Mouse (Mus musculus): ENCODE data around the gene Sod2. TPM values are rescaled to one million over a fixed set of nuclear protein-coding genes. Genes with fewer than 3 reads are reported as not detected.
"Not testable (repeated sequence)": the region's sequence is repeated elsewhere in the genome, so short reads cannot be mapped to it uniquely, and the experiment has no call there.

Gene Sod2
- polyA plus RNA-seq, 1 experiment from 2014 or later = 108 TPM

DNA sequence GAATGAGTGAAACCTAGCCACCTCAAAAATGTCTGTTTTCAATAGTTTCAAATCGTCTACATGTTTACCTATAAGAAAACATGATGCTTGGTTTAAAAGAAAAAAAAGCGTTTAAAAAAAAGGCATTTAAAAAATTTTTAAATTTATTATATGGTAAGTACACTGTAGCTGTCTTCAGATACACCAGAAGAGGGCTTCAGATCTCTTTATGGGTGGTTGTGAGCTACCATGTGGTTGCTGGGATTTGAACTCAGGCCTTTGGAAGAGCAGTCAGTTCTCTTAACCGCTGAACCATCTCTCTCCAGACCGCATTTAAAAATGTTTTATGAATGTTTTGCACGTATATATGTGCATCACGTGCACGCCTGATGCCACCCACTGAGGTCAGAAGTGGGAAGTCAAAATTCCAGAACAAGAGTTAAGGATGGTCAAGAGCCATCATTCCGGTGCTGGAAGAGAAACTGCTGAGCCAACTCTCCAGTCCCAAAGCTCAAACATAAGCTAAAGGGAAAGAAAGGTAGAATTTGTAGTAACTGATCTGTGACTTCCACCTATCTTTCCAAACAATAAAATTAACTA is 16.0 kb upstream of the Sod2 start:
- Histone ChIP-seq H3K9me3 (replicated peaks; ENCODE audit: control insufficient read depth, low read length) (no peaks in the 10 kb centered on the region), H3K36me3 (ENCODE audit: control insufficient read depth, insufficient read depth) (peaks cover 3% of the 10 kb centered on the region), H3K9ac (ENCODE audit: low read depth, low read length) (peak overlapping the region; percentile 100), H3K27ac (ENCODE audit: low read length) (peak overlapping the region; percentile 100), H3K4me1 (ENCODE audit: control insufficient read depth, low read depth, low read length) (peaks cover 5% of the 10 kb centered on the region), H3K4me3 (ENCODE audit: low read depth, low read length) (peak overlapping the region; percentile 100), H3K4me2 (ENCODE audit: low read depth, low read length) (peak overlapping the region; percentile 63), H3K27me3 (ENCODE audit: control insufficient read depth, insufficient read depth, low read depth, low read length) (no peaks in the 10 kb centered on the region)
- no peak for ATAC-seq (ENCODE audit: low read depth)
- 27% methylated on average over 8 of the region's 8 CpGs for WGBS (ENCODE audit: insufficient replicate concordance)

DNA sequence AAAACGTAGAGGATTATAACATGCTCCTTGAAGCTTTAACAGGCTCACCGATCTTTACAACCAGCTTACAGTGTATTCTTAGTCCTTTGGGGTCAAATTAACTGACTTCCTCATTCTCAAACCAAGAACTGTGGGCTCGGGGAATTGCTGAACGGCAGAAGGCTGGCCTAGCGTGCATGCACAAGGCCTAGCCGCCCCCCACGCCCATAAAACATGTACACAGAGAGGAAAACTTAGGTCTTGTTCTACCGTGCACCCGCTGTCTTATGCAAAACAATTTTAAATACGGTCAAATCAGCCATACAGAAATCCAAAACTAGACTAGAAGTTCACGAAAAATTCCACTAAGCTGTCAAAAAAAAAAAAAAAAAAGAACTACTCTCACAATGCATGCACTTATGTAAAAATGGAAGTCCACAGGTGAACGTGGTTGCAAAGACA is 15.4 kb upstream of the Sod2 start:
- WGBS (ENCODE audit: insufficient replicate concordance) = 1% methylated on average over 12 of the region's 12 CpGs
- peak overlapping the region; percentile 100 for H3K27ac ChIP-seq (ENCODE audit: low read length)
- H3K27me3 ChIP-seq (ENCODE audit: control insufficient read depth, insufficient read depth, low read depth, low read length) = no peaks in the 10 kb centered on the region
- H3K4me2 ChIP-seq (ENCODE audit: low read depth, low read length) = peak overlapping the region; percentile 63
- H3K4me3 ChIP-seq (ENCODE audit: low read depth, low read length) = peak overlapping the region; percentile 100
- H3K9me3 ChIP-seq (replicated peaks; ENCODE audit: control insufficient read depth, low read length) = no peaks in the 10 kb centered on the region
- peaks cover 5% of the 10 kb centered on the region for H3K4me1 ChIP-seq (ENCODE audit: control insufficient read depth, low read depth, low read length)
- peak overlapping the region; percentile 100 for H3K9ac ChIP-seq (ENCODE audit: low read depth, low read length)
- no peak for ATAC-seq (ENCODE audit: low read depth)
- H3K36me3 ChIP-seq (ENCODE audit: control insufficient read depth, insufficient read depth) = peaks cover 3% of the 10 kb centered on the region

DNA sequence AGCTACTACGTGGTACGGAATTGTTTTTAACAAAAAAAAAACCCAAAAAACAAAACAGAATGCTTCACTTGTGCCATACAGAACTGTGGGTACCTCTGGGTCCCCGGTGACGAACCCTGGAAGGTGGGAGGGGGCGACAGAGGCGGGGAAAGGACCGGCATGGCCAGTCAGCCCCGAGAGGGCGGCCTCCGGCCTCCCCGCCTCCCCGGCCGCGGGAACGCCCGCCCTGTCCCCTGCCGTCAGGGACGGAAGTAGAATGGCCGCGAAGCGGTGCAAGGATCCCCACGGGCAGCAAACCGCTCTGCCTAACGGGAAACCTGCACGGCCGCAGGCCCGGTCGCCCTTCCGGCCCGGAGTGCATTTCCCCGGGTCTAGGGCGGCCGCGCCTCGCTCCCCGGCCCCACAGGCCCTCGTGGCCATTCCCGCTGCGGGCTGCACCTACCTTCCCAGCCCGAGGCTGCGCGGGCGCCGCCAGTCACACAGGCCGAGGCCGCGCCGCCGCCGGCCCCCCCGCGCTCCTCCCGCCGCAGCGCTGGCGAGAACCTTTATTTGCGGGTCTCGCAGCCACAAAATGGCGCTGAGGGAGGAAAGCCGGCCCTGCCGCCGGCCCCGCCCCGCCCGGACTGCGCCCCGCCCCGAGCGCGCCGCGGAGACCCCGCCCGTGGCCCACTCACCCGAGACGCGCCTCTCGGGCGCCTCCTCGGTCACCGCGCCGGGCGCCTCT is 14.8 kb upstream of the Sod2 start:
- Histone ChIP-seq H3K4me2 (ENCODE audit: low read depth, low read length) (peak overlapping the region; percentile 67), H3K36me3 (ENCODE audit: control insufficient read depth, insufficient read depth) (peaks cover 3% of the 10 kb centered on the region), H3K27me3 (ENCODE audit: control insufficient read depth, insufficient read depth, low read depth, low read length) (no peaks in the 10 kb centered on the region), H3K4me3 (ENCODE audit: low read depth, low read length) (peak overlapping the region; percentile 100), H3K27ac (ENCODE audit: low read length) (peak overlapping the region; percentile 100), H3K4me1 (ENCODE audit: control insufficient read depth, low read depth, low read length) (peaks cover 4% of the 10 kb centered on the region), H3K9me3 (replicated peaks; ENCODE audit: control insufficient read depth, low read length) (no peaks in the 10 kb centered on the region), H3K9ac (ENCODE audit: low read depth, low read length) (peak overlapping the region; percentile 100)
- under 1% methylated on average over 71 of the region's 84 CpGs for WGBS (ENCODE audit: insufficient replicate concordance)
- peak; percentile 92 for ATAC-seq (ENCODE audit: low read depth)

DNA sequence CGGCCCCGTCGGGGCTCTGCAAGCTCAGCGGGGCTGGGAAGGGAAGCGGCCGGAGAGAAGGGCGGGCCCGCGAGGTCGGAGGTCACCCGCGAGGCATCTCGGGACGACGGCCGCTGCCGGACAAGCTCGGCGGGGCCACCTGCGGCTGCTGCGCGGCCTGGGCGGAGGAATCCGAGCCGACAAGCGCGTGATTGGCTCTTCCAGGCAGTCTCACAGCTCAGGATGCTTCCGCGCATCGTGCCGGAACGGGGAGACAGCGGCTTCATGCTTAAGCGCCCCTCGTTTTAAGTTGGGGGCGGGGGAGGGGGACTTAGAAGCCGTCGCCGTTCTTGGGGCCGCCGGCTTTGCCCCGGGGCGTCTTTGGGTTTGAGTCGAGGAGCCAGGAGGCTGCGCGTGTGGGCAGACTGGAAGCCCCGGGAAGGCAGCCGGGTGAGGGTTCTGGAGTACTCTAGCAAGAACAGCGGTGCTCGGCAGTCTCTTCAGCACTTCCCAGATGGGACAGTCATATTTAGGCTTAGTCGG is 14.1 kb upstream of the Sod2 start:
- ATAC-seq (ENCODE audit: low read depth) = peak; percentile 85
- Histone ChIP-seq H3K4me2 (ENCODE audit: low read depth, low read length) (peak overlapping the region; percentile 67), H3K27me3 (ENCODE audit: control insufficient read depth, insufficient read depth, low read depth, low read length) (no peaks in the 10 kb centered on the region), H3K4me3 (ENCODE audit: low read depth, low read length) (peak overlapping the region; percentile 100), H3K9ac (ENCODE audit: low read depth, low read length) (peak overlapping the region; percentile 100), H3K9me3 (replicated peaks; ENCODE audit: control insufficient read depth, low read length) (no peaks in the 10 kb centered on the region), H3K27ac (ENCODE audit: low read length) (peak overlapping the region; percentile 100), H3K4me1 (ENCODE audit: control insufficient read depth, low read depth, low read length) (peaks cover 4% of the 10 kb centered on the region), H3K36me3 (ENCODE audit: control insufficient read depth, insufficient read depth) (peaks cover 3% of the 10 kb centered on the region)
- WGBS (ENCODE audit: insufficient replicate concordance) = under 1% methylated on average over 50 of the region's 51 CpGs

DNA sequence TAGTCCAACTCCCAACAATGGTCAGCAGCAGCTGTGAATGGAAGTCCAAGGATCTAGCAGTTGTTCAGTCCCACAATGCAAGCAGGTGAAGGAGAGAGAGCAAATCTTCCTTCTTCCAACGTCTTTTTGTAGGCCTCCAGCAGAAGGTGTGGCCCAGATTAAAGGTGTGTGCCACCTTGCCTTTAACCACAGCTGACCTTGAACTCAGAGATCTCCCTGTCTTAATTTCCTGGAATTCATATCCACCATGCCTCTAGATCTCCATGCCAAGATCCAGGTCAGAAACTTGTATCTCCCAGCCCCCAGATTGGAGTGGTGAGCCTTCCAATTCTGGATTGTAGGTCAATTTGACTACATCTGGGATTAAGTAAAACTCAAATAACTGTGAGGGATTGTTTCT is 12.6 kb upstream of the Sod2 start, which contains the start of gene Wtap:
Gene Wtap, minus strand, starts transcription at position 101 of the 400 bp plus-strand sequence.
- no peak for ATAC-seq (ENCODE audit: low read depth)
- H3K4me3 ChIP-seq (ENCODE audit: low read depth, low read length) = peak within 1 kb of the TSS; percentile 100
- H3K27me3 ChIP-seq (ENCODE audit: control insufficient read depth, insufficient read depth, low read depth, low read length) = no peaks in the 10 kb centered on the region
- no peaks in the 10 kb centered on the region for H3K9me3 ChIP-seq (replicated peaks; ENCODE audit: control insufficient read depth, low read length)
- peak within 1 kb of the TSS; percentile 67 for H3K4me2 ChIP-seq (ENCODE audit: low read depth, low read length)
- H3K36me3 ChIP-seq (ENCODE audit: control insufficient read depth, insufficient read depth) = no peaks in the 10 kb centered on the region
- peaks cover 4% of the 10 kb centered on the region for H3K4me1 ChIP-seq (ENCODE audit: control insufficient read depth, low read depth, low read length)
- peak within 1 kb of the TSS; percentile 100 for H3K9ac ChIP-seq (ENCODE audit: low read depth, low read length)
- peak within 1 kb of the TSS; percentile 100 for H3K27ac ChIP-seq (ENCODE audit: low read length)
- WGBS (ENCODE audit: insufficient replicate concordance) = 72% methylated on average over 1 of the region's 1 CpGs

DNA sequence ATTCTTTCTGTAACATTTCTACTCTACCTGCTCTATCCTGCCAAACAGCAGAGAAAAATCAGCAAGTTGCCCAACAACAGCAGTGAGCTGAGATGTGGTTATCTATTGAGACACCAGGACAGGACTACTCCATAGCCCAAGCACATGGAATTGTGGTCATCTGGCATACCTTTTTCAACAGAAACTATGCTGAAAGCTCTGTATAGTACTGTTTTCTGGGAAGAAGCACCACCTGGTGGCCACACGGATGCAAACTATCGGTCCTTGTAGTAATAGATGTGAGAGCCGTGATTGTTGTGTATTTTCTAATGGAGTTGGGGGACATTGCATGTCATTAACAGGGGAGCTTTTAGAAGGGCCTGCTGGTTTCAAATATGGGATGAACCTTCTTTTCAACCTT is 10.3 kb upstream of the Sod2 start:
- H3K27me3 ChIP-seq (ENCODE audit: control insufficient read depth, insufficient read depth, low read depth, low read length) = no peaks in the 10 kb centered on the region
- no peak overlapping the region for H3K4me2 ChIP-seq (ENCODE audit: low read depth, low read length)
- ATAC-seq (ENCODE audit: low read depth) = no peak
- H3K36me3 ChIP-seq (ENCODE audit: control insufficient read depth, insufficient read depth) = no peaks in the 10 kb centered on the region
- 28% methylated on average over 3 of the region's 3 CpGs for WGBS (ENCODE audit: insufficient replicate concordance)
- no peaks in the 10 kb centered on the region for H3K9me3 ChIP-seq (replicated peaks; ENCODE audit: control insufficient read depth, low read length)
- no peak overlapping the region for H3K27ac ChIP-seq (ENCODE audit: low read length)
- H3K9ac ChIP-seq (ENCODE audit: low read depth, low read length) = no peak overlapping the region
- H3K4me1 ChIP-seq (ENCODE audit: control insufficient read depth, low read depth, low read length) = no peaks in the 10 kb centered on the region; the same call in 1 of the 2 replicates
- no peak overlapping the region for H3K4me3 ChIP-seq (ENCODE audit: low read depth, low read length)

DNA sequence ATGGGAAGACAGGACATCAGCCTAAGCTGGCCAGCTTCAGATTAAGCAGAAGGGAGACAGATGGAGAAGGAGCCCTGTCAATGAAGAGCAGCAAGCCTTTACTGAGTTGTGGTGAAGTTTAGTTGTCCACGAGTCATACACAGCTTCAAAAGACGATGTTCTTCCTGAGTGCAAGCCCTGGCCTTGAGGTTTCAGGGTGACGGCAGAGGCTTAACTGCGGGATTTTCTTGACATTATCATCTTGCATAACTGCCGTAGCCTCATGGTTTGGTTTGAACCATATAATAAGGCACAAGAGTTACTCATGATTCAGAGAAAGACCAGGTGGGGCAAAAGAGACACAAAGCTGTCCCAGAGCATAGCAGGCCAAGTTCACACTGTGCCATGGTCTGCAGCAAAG is 8.8 kb upstream of the Sod2 start:
- H3K9me3 ChIP-seq (replicated peaks; ENCODE audit: control insufficient read depth, low read length) = no peaks in the 10 kb centered on the region
- no peak for ATAC-seq (ENCODE audit: low read depth)
- H3K9ac ChIP-seq (ENCODE audit: low read depth, low read length) = no peak overlapping the region
- no peaks in the 10 kb centered on the region for H3K27me3 ChIP-seq (ENCODE audit: control insufficient read depth, insufficient read depth, low read depth, low read length)
- H3K27ac ChIP-seq (ENCODE audit: low read length) = no peak overlapping the region
- 64% methylated on average over 5 of the region's 5 CpGs for WGBS (ENCODE audit: insufficient replicate concordance)
- no peaks in the 10 kb centered on the region; the same call in 1 of the 2 replicates for H3K4me1 ChIP-seq (ENCODE audit: control insufficient read depth, low read depth, low read length)
- H3K4me3 ChIP-seq (ENCODE audit: low read depth, low read length) = no peak overlapping the region
- H3K36me3 ChIP-seq (ENCODE audit: control insufficient read depth, insufficient read depth) = no peaks in the 10 kb centered on the region
- H3K4me2 ChIP-seq (ENCODE audit: low read depth, low read length) = no peak overlapping the region

DNA sequence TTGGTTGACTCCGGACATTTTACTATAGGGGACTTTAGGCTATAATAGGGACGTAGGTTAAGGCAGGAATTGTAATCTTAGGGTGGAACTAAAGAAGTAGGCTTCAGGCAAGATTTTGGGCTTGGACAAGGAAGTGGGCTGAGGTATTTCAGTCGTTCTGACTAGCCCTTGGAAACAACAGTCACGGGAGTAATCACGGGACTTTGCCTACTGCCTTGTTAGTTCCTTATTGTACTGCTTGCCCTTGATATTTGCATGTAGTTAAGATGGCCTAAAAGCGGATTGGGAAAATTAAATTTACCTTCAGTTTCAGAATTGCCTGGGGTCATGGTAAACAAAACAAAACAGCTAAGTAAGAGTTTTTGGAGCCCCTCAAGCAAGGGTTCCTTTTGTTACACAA is 7.6 kb upstream of the Sod2 start:
- Histone ChIP-seq H3K9me3 (replicated peaks; ENCODE audit: control insufficient read depth, low read length) (no peaks in the 10 kb centered on the region), H3K9ac (ENCODE audit: low read depth, low read length) (no peak overlapping the region), H3K4me1 (ENCODE audit: control insufficient read depth, low read depth, low read length) (no peaks in the 10 kb centered on the region; the same call in 1 of the 2 replicates), H3K4me3 (ENCODE audit: low read depth, low read length) (no peak overlapping the region), H3K27ac (ENCODE audit: low read length) (no peak overlapping the region), H3K27me3 (ENCODE audit: control insufficient read depth, insufficient read depth, low read depth, low read length) (no peaks in the 10 kb centered on the region), H3K4me2 (ENCODE audit: low read depth, low read length) (no peak overlapping the region), H3K36me3 (ENCODE audit: control insufficient read depth, insufficient read depth) (no peaks in the 10 kb centered on the region)
- no peak for ATAC-seq (ENCODE audit: low read depth)
- 56% methylated on average over 6 of the region's 6 CpGs for WGBS (ENCODE audit: insufficient replicate concordance)

DNA sequence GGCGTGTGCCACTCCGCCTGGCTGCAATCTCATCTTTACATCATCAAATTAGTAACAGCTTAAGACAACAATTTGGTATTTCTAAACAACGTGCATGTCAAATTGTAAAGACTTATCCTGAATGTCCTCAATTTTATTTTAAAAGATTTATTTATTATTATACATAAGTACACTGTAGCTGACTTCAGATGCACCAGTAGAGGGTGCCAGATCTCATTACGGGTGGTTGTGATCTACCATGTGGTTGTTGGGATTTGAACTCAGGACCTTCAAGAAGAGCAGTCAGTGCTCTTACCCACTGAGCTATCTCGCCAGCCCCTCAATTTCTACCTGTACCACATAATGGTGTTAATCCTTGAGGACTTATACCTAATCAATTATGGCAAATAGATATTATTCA is 4.4 kb upstream of the Sod2 start:
- H3K27me3 ChIP-seq (ENCODE audit: control insufficient read depth, insufficient read depth, low read depth, low read length); H3K4me3 ChIP-seq (ENCODE audit: low read depth, low read length); H3K9ac ChIP-seq (ENCODE audit: low read depth, low read length); H3K27ac ChIP-seq (ENCODE audit: low read length); H3K4me1 ChIP-seq (ENCODE audit: control insufficient read depth, low read depth, low read length); H3K36me3 ChIP-seq (ENCODE audit: control insufficient read depth, insufficient read depth); H3K9me3 ChIP-seq (replicated peaks; ENCODE audit: control insufficient read depth, low read length); ATAC-seq (ENCODE audit: low read depth); H3K4me2 ChIP-seq (ENCODE audit: low read depth, low read length): not testable (repeated sequence)
- WGBS (ENCODE audit: insufficient replicate concordance) = 76% methylated on average over 5 of the region's 5 CpGs

Data from liver, embryonic 16.5 days (tissue).